Mouse (Mus musculus) liver, embryonic 12.5 days (tissue): ENCODE data around the gene Fam185a. TPM values are rescaled to one million over a fixed set of nuclear protein-coding genes. Genes with fewer than 3 reads are reported as not detected.

Experiments
- ATAC-seq: fragments of 200-750 bp; cut with Nextera tagmentation; 2 replicates; pipeline ENCODE4 v1.8.0; 2017; ENCODE audit warnings: moderate number of reproducible peaks, mild to moderate bottlenecking, moderate library complexity
- H3K27ac ChIP-seq: fragments of 300-500 bp; sonication (generic); 2 replicates; pipeline ENCODE4 v1.5.1; 2016; ENCODE audit warnings: mild to moderate bottlenecking
- H3K27me3 ChIP-seq: fragments of 300-500 bp; sonication (generic); replicated peaks from 2 replicates; pipeline ENCODE4 v1.6.1; 2016; ENCODE audit warnings: mild to moderate bottlenecking, moderate library complexity
- H3K36me3 ChIP-seq: fragments of 300-500 bp; sonication (generic); 2 replicates; pipeline ENCODE4 v1.6.1; 2016; ENCODE audit warnings: mild to moderate bottlenecking, moderate library complexity
- H3K4me1 ChIP-seq: fragments of 300-500 bp; sonication (generic); 2 replicates; pipeline ENCODE4 v1.6.1; 2016
- H3K4me2 ChIP-seq: fragments of 300-500 bp; sonication (generic); 2 replicates; pipeline ENCODE4 v1.6.1; 2016; ENCODE audit warnings: mild to moderate bottlenecking, moderate library complexity
- H3K4me3 ChIP-seq: fragments of 300-500 bp; sonication (generic); 2 replicates; pipeline ENCODE4 v1.5.1; 2016; ENCODE audit warnings: mild to moderate bottlenecking, moderate library complexity
- H3K9ac ChIP-seq: fragments of 300-500 bp; sonication (generic); 2 replicates; pipeline ENCODE4 v1.6.1; 2016; ENCODE audit warnings: mild to moderate bottlenecking, moderate library complexity
- H3K9me3 ChIP-seq: fragments of 300-500 bp; sonication (generic); replicated peaks from 2 replicates; pipeline ENCODE4 v1.6.1; 2016; ENCODE audit warnings: mild to moderate bottlenecking, moderate library complexity
- WGBS: fragments of 180-500 bp; shearing (Covaris S2); methylation state at CpG from one replicate; pipeline ENCODE4 v1.1.7; 2016; ENCODE audit not compliant: insufficient replicate concordance; 5-methylcytosine and 5-hydroxymethylcytosine counted together
- polyA plus RNA-seq: library from polyadenylated mRNA; unstranded; fragments of >200 nt; fragmentation: Nextera tagmentation; extraction: Ambion mirVana; gene quantifications from 2 replicates; pipeline ENCODE4 v1.2.1, GENCODE M21; 2016

Fam185a gene
- polyA plus RNA-seq, 1 experiment from 2014 or later = 5.7 TPM

- peaks cover 13% of the 10 kb centered on the region for H3K4me1 ChIP-seq
- no peak overlapping the region for H3K27ac ChIP-seq
- ATAC-seq = no peak
- no peaks in the 10 kb centered on the region for H3K27me3 ChIP-seq
- H3K4me2 ChIP-seq = no peak overlapping the region
- no peak overlapping the region for H3K9ac ChIP-seq
- no peaks in the 10 kb centered on the region for H3K9me3 ChIP-seq
- no peaks in the 10 kb centered on the region for H3K36me3 ChIP-seq
- no peak overlapping the region for H3K4me3 ChIP-seq
- 56% methylated on average over 13 of the region's 13 CpGs for WGBS
Observed at GRCm38 (mm10) chr5:21391616-21392384, 33.0 kb upstream of the Fam185a start.

GRCm38 (mm10) chr5:21394562-21394961, 30.2 kb upstream of the Fam185a start:
- Histone ChIP-seq H3K4me1 (peaks cover 13% of the 10 kb centered on the region), H3K9ac (no peak overlapping the region), H3K4me2 (no peak overlapping the region), H3K27me3 (no peaks in the 10 kb centered on the region), H3K4me3 (no peak overlapping the region), H3K9me3 (no peaks in the 10 kb centered on the region), H3K27ac (no peak overlapping the region), H3K36me3 (no peaks in the 10 kb centered on the region)
- WGBS = 56% methylated on average over 2 of the region's 2 CpGs
- no peak for ATAC-seq

- no peak overlapping the region for H3K27ac ChIP-seq
- no peak overlapping the region for H3K4me2 ChIP-seq
- H3K4me3 ChIP-seq = no peak overlapping the region
- H3K4me1 ChIP-seq = peaks cover 13% of the 10 kb centered on the region
- H3K9ac ChIP-seq = no peak overlapping the region
- H3K9me3 ChIP-seq = no peaks in the 10 kb centered on the region
- H3K36me3 ChIP-seq = no peaks in the 10 kb centered on the region
- no peak for ATAC-seq
- WGBS = 12% methylated on average over 7 of the region's 7 CpGs
- no peaks in the 10 kb centered on the region for H3K27me3 ChIP-seq
Observed at GRCm38 (mm10) chr5:21395205-21395840, 29.4 kb upstream of the Fam185a start.

- no peak overlapping the region for H3K9ac ChIP-seq
- H3K4me2 ChIP-seq = peak overlapping the region; percentile 29
- no peaks in the 10 kb centered on the region for H3K27me3 ChIP-seq
- WGBS = 15% methylated on average over 5 of the region's 5 CpGs
- H3K9me3 ChIP-seq = no peaks in the 10 kb centered on the region
- peaks cover 6% of the 10 kb centered on the region; the same call in 1 of the 2 replicates for H3K4me1 ChIP-seq
- ATAC-seq = no peak
- no peaks in the 10 kb centered on the region for H3K36me3 ChIP-seq
- H3K4me3 ChIP-seq = no peak overlapping the region
- peak overlapping the region; percentile 65 for H3K27ac ChIP-seq
Observed at GRCm38 (mm10) chr5:21411261-21411666, 13.5 kb upstream of the Fam185a start.

- H3K4me1 ChIP-seq = peaks cover 6% of the 10 kb centered on the region; the same call in 1 of the 2 replicates
- H3K27ac ChIP-seq = peak overlapping the region; percentile 1; the same call in 1 of the 2 replicates
- no peaks in the 10 kb centered on the region for H3K9me3 ChIP-seq
- H3K4me2 ChIP-seq = no peak overlapping the region
- no peak overlapping the region for H3K9ac ChIP-seq
- H3K27me3 ChIP-seq = no peaks in the 10 kb centered on the region
- no peak overlapping the region for H3K4me3 ChIP-seq
- no peak for ATAC-seq
- WGBS = 51% methylated on average over 5 of the region's 5 CpGs
- H3K36me3 ChIP-seq = no peaks in the 10 kb centered on the region
Observed at GRCm38 (mm10) chr5:21412056-21412455, 12.7 kb upstream of the Fam185a start.

GRCm38 (mm10) chr5:21413322-21413721, 11.4 kb upstream of the Fam185a start:
- WGBS = 68% methylated on average over 3 of the region's 3 CpGs
- no peaks in the 10 kb centered on the region for H3K27me3 ChIP-seq
- no peaks in the 10 kb centered on the region for H3K9me3 ChIP-seq

GRCm38 (mm10) chr5:21414116-21414820, 10.5 kb upstream of the Fam185a start:
- Histone ChIP-seq H3K4me1 (peaks cover 6% of the 10 kb centered on the region; the same call in 1 of the 2 replicates), H3K27ac (no peak overlapping the region), H3K36me3 (no peaks in the 10 kb centered on the region), H3K9ac (no peak overlapping the region), H3K9me3 (no peaks in the 10 kb centered on the region), H3K4me2 (no peak overlapping the region), H3K4me3 (no peak overlapping the region), H3K27me3 (no peaks in the 10 kb centered on the region)
- 32% methylated on average over 1 of the region's 1 CpGs for WGBS
- no peak for ATAC-seq

More at GRCm38 (mm10) chr5:21413322-21413721, 11.4 kb upstream of the Fam185a start:
- H3K4me3 ChIP-seq = no peak overlapping the region
- ATAC-seq = no peak
- H3K9ac ChIP-seq = no peak overlapping the region
- no peak overlapping the region for H3K4me2 ChIP-seq
- no peaks in the 10 kb centered on the region for H3K36me3 ChIP-seq
- peaks cover 6% of the 10 kb centered on the region; the same call in 1 of the 2 replicates for H3K4me1 ChIP-seq
- H3K27ac ChIP-seq = no peak overlapping the region

- Histone ChIP-seq H3K27ac (no peak overlapping the region), H3K36me3 (no peaks in the 10 kb centered on the region), H3K9ac (no peak overlapping the region), H3K4me3 (no peak overlapping the region), H3K4me1 (no peaks in the 10 kb centered on the region), H3K4me2 (no peak overlapping the region), H3K9me3 (no peaks in the 10 kb centered on the region), H3K27me3 (no peaks in the 10 kb centered on the region)
- 50% methylated on average over 4 of the region's 4 CpGs for WGBS
- ATAC-seq = no peak
Observed at GRCm38 (mm10) chr5:21418613-21419012, 6.1 kb upstream of the Fam185a start.

GRCm38 (mm10) chr5:21420609-21421008, 4.1 kb upstream of the Fam185a start:
- H3K27me3 ChIP-seq = no peaks in the 10 kb centered on the region
- ATAC-seq = no peak
- H3K4me2 ChIP-seq = no peak overlapping the region
- no peak overlapping the region for H3K9ac ChIP-seq
- peaks cover 9% of the 10 kb centered on the region; the same call in 1 of the 2 replicates for H3K4me1 ChIP-seq
- no peak overlapping the region for H3K4me3 ChIP-seq
- H3K27ac ChIP-seq = no peak overlapping the region
- H3K36me3 ChIP-seq = no peaks in the 10 kb centered on the region
- WGBS = 18% methylated on average over 1 of the region's 1 CpGs
- H3K9me3 ChIP-seq = no peaks in the 10 kb centered on the region

- no peaks in the 10 kb centered on the region for H3K9me3 ChIP-seq
- no peak for ATAC-seq
- peaks cover 35% of the 10 kb centered on the region for H3K4me1 ChIP-seq
- peak overlapping the region; percentile 86; the same call in 1 of the 2 replicates for H3K9ac ChIP-seq
- WGBS = 89% methylated on average over 6 of the region's 6 CpGs
- H3K36me3 ChIP-seq = no peaks in the 10 kb centered on the region
- H3K27me3 ChIP-seq = no peaks in the 10 kb centered on the region
- H3K27ac ChIP-seq = no peak overlapping the region
- H3K4me2 ChIP-seq = peak overlapping the region; percentile 98
- H3K4me3 ChIP-seq = peak overlapping the region; percentile 85
Observed at GRCm38 (mm10) chr5:21426666-21427065, 1.9 kb downstream of the Fam185a start.

- Histone ChIP-seq H3K27ac (no peak overlapping the region), H3K4me1 (0 out of 2 replicates have a peak, but pooled peaks cover 1% of the 10 kb centered on the region), H3K4me2 (no peak overlapping the region), H3K9me3 (no peaks in the 10 kb centered on the region), H3K27me3 (no peaks in the 10 kb centered on the region), H3K36me3 (peaks cover 5% of the 10 kb centered on the region; the same call in 1 of the 2 replicates), H3K9ac (no peak overlapping the region), H3K4me3 (no peak overlapping the region)
- 77% methylated on average over 11 of the region's 11 CpGs for WGBS
- no peak for ATAC-seq
Observed at GRCm38 (mm10) chr5:21434148-21434929, 9.6 kb downstream of the Fam185a start.
